Mouse (Mus musculus) neural tube, embryonic 14.5 days (tissue): ENCODE data around the gene Acot7. TPM values are rescaled to one million over a fixed set of nuclear protein-coding genes. Genes with fewer than 3 reads are reported as not detected.

Experiments
- ATAC-seq: fragments of 200-750 bp; cut with Nextera tagmentation; 2 replicates; pipeline ENCODE4 v1.8.0; 2017; ENCODE audit warnings: low read depth, mild to moderate bottlenecking, moderate TSS enrichment, moderate library complexity
- H3K27ac ChIP-seq: fragments of 300-500 bp; sonication (generic); 2 replicates; pipeline ENCODE4 v1.5.1; 2014; ENCODE audit warnings: low read depth, mild to moderate bottlenecking, control low read depth, low read length, moderate library complexity, mixed read lengths
- H3K27me3 ChIP-seq: fragments of 300-500 bp; sonication (generic); 2 replicates; pipeline ENCODE4 v1.6.1; 2014; ENCODE audit warnings: low read length; ENCODE audit not compliant: control insufficient read depth, insufficient read depth
- H3K36me3 ChIP-seq: fragments of 300-500 bp; sonication (generic); 2 replicates; pipeline ENCODE4 v1.6.1; 2014; ENCODE audit warnings: low read length, mixed read lengths; ENCODE audit not compliant: control insufficient read depth, insufficient read depth
- H3K4me1 ChIP-seq: fragments of 300-500 bp; sonication (generic); 2 replicates; pipeline ENCODE4 v1.6.1; 2014; ENCODE audit warnings: low read length; ENCODE audit not compliant: control insufficient read depth, insufficient read depth
- H3K4me2 ChIP-seq: fragments of 300-500 bp; sonication (generic); 2 replicates; pipeline ENCODE4 v1.6.1; 2014; ENCODE audit warnings: mild to moderate bottlenecking, low read depth, low read length, control low read depth
- H3K4me3 ChIP-seq: fragments of 300-500 bp; sonication (generic); 2 replicates; pipeline ENCODE4 v1.5.1; 2014; ENCODE audit warnings: low read depth, low read length, control low read depth, mixed read lengths
- H3K9ac ChIP-seq: fragments of 300-500 bp; sonication (generic); replicated peaks from 2 replicates; pipeline ENCODE4 v1.6.1; 2014; ENCODE audit warnings: low read depth, mild to moderate bottlenecking, control low read depth, low read length, mixed read lengths
- H3K9me3 ChIP-seq: fragments of 300-500 bp; sonication (generic); 2 replicates; pipeline ENCODE4 v1.6.1; 2016; ENCODE audit warnings: low read length; ENCODE audit not compliant: control insufficient read depth
- WGBS: fragments of 180-500 bp; shearing (Covaris S2); extraction: QIAGEN DNeasy Blood & Tissue Kit; methylation state at CpG from one replicate; pipeline ENCODE4 v1.1.7; 2014; 5-methylcytosine and 5-hydroxymethylcytosine counted together
- polyA plus RNA-seq: library from polyadenylated mRNA; unstranded; fragments of >200 nt; fragmentation: Nextera tagmentation; extraction: Ambion mirVana; gene quantifications from 2 replicates; pipeline ENCODE4 v1.2.1, GENCODE M21; 2014

Gene Acot7
- polyA plus RNA-seq, 1 experiment from 2014 or later = 348 TPM

DNA sequence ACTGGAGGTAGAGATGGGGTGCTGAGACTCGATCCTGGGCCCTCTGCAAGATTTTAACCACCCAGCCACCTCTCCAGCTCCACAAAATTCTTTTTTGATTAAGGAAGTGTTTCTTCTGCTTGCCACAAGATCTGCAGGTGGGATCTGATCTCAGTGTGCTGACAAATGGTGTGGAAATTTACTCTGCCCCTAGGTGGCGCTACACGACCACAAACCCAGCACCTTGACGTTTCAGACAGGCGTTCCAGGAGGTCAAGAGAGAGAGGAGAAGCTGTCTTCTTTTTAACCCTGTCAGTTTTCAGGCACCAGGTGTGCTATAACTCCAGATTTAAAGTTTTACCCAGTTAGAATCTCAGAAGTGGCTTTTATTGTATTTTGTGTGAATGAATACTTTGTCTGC, 4.9 kb upstream of the Acot7 start:
- under 1% methylated on average over 5 of the region's 5 CpGs for WGBS
- Histone ChIP-seq H3K36me3 (no peaks in the 10 kb centered on the region), H3K27me3 (peaks cover 3% of the 10 kb centered on the region; the same call in 1 of the 2 replicates), H3K4me3 (no peak overlapping the region), H3K9me3 (no peaks in the 10 kb centered on the region), H3K9ac (no peak overlapping the region), H3K4me2 (no peak overlapping the region), H3K4me1 (no peaks in the 10 kb centered on the region), H3K27ac (no peak overlapping the region)
- ATAC-seq = no peak

DNA sequence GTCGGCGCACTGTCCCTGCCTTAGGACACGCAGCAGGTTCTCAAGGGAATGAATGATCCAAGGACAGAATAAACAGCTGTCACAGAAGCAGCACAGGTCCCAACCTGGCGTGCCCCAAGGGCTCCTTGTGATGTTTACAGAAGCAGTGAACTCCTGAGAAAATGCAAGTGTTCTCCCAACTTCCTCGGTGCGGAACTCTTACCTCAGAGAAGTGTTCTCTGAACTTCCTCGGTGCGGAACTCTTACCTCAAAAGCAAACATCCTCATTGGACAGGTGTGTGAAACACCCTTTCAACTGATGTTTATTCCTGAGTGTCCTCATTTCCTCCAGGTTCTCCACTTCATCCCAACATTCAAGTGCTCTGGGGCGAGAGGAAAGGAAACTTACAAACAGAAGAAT, 4.0 kb upstream of the Acot7 start:
- no peak for ATAC-seq
- Histone ChIP-seq H3K4me3 (no peak overlapping the region), H3K9me3 (no peaks in the 10 kb centered on the region), H3K4me1 (0 out of 2 replicates have a peak, but pooled peaks cover 2% of the 10 kb centered on the region), H3K9ac (no peak overlapping the region), H3K4me2 (no peak overlapping the region), H3K27me3 (peaks cover 3% of the 10 kb centered on the region; the same call in 1 of the 2 replicates), H3K27ac (no peak overlapping the region), H3K36me3 (no peaks in the 10 kb centered on the region)
- WGBS = 90% methylated on average over 9 of the region's 9 CpGs

DNA sequence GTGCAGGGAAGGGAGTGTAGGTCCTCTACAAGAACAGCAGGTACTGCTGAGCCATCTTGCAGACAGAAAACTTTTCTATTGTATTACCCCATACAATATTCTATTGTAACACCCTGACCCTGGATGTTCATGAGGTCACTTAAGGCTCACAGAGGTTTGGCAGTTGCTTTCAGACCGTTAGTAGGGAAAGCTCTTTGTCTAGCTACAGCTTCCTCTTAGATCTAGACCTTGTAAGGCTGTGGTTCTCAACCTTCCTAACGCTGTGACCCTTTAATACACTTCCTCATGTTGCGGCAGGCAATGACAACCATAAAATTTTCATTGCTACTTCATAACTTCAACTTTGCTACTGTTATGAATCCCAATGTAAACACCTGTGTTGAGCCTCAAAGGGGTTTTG, 1.3 kb upstream of the Acot7 start:
- H3K9ac ChIP-seq = no peak overlapping the region
- no peak overlapping the region for H3K4me2 ChIP-seq
- H3K4me1 ChIP-seq = peaks cover 10% of the 10 kb centered on the region; the same call in 1 of the 2 replicates
- H3K27ac ChIP-seq = no peak overlapping the region
- no peaks in the 10 kb centered on the region for H3K9me3 ChIP-seq
- peaks cover 3% of the 10 kb centered on the region; the same call in 1 of the 2 replicates for H3K27me3 ChIP-seq
- H3K36me3 ChIP-seq = no peaks in the 10 kb centered on the region
- H3K4me3 ChIP-seq = no peak overlapping the region
- ATAC-seq = no peak
- 74% methylated on average over 3 of the region's 3 CpGs for WGBS

DNA sequence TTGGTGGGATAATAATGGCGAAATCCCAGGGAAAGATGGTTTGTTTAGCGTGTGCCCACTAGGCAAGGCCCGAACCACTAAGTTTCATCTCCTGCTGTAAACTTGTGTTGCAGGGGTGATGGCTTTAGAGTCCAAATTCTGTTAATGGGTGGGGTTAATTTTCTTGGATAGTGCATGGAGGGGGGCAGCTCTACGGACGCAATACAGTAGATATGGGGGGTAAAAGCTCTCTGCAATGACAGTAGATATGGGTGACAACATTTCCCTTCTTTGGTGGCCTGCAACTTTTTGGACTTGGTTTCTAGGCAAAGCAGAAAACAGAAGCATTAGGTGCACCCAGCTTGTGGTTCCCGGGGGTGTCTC, 779 bp upstream of the Acot7 start:
- no peaks in the 10 kb centered on the region for H3K9me3 ChIP-seq
- H3K27me3 ChIP-seq = peaks cover 3% of the 10 kb centered on the region; the same call in 1 of the 2 replicates
- H3K9ac ChIP-seq = peak overlapping the region; percentile 88
- peak overlapping the region; percentile 89; the same call in 1 of the 2 replicates for H3K27ac ChIP-seq
- 71% methylated on average over 6 of the region's 6 CpGs for WGBS
- H3K4me1 ChIP-seq = peaks cover 10% of the 10 kb centered on the region; the same call in 1 of the 2 replicates
- no peaks in the 10 kb centered on the region for H3K36me3 ChIP-seq
- H3K4me2 ChIP-seq = peak overlapping the region; percentile 49
- no peak for ATAC-seq
- H3K4me3 ChIP-seq = peak overlapping the region; percentile 60

DNA sequence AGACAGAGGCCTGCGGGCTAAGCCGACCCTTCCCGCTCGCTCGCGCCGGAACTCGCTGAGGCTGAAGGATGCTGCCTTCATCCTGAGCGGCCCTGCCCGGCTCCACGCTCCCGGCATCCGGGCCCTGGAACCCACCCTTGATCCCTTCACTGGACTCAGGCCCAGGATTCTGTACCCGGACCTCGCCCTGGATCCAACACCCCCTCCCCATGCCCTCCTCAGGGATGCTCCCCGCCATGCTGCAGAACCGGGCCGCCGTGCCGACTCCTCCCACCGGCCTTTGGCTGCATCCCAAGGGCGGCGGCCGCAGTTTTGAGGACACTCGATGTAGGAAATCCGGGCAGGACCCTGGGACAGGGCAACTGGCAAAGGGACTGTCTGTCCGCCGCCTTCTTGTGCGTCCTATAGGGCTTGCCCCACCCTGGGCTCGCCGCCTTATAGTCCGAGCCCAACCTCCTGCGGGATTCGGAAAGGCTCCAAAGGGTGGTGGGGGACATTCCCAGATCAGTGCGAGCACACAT, 470 bp downstream of the Acot7 start:
- Histone ChIP-seq H3K4me2 (peak overlapping the region; percentile 49), H3K27ac (peak overlapping the region; percentile 63), H3K9me3 (no peaks in the 10 kb centered on the region), H3K4me3 (peak overlapping the region; percentile 60), H3K9ac (peak overlapping the region; percentile 75), H3K36me3 (no peaks in the 10 kb centered on the region), H3K4me1 (peaks cover 10% of the 10 kb centered on the region; the same call in 1 of the 2 replicates), H3K27me3 (peaks cover 3% of the 10 kb centered on the region; the same call in 1 of the 2 replicates)
- peak; percentile 62 for ATAC-seq
- WGBS = under 1% methylated on average over 35 of the region's 35 CpGs

DNA sequence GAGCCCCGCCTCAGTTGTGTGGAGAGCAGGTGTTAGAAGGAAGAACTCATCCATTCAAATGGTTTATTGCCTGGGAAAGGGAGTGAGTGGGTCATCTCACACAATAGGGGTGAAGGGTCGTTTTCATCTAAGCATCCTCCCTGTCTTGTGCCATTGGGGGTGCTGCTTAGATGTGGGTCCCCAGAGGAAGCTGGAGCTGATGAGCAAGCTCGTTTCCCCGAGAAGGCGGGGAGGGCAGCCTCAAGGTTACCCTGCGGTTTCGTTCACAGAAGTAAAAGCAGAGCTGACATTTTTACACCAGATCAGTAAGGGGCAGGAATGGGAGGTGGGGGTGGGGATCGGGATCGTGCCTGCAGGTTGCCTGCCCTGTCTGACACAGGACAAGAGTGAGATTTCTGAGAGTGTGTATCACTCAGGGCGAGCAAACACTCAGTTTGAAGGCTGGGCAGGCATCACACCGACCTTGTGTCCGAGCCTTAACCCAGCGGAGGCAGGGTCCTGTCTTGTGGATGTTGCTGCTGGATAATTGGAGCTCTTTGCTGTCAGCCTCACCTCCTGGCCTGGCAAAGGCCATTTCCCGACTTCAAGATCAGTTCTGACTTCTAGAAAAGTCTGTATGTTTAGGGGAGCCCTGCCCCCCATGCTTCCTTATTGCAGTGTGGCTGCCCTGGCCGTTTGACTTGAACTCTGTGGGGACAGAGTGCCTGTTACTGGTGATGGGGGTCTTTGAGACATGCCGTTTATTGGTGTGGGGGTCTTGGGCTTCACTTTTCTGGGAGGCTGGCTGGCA, 1.2 kb downstream of the Acot7 start:
- Histone ChIP-seq H3K9me3 (no peaks in the 10 kb centered on the region), H3K4me3 (peak overlapping the region; percentile 60), H3K4me1 (peaks cover 10% of the 10 kb centered on the region; the same call in 1 of the 2 replicates), H3K27me3 (no peaks in the 10 kb centered on the region), H3K36me3 (no peaks in the 10 kb centered on the region), H3K27ac (peak overlapping the region; percentile 63; the same call in 1 of the 2 replicates), H3K9ac (peak overlapping the region; percentile 75), H3K4me2 (peak overlapping the region; percentile 49)
- no peak for ATAC-seq
- WGBS = 11% methylated on average over 16 of the region's 16 CpGs

DNA sequence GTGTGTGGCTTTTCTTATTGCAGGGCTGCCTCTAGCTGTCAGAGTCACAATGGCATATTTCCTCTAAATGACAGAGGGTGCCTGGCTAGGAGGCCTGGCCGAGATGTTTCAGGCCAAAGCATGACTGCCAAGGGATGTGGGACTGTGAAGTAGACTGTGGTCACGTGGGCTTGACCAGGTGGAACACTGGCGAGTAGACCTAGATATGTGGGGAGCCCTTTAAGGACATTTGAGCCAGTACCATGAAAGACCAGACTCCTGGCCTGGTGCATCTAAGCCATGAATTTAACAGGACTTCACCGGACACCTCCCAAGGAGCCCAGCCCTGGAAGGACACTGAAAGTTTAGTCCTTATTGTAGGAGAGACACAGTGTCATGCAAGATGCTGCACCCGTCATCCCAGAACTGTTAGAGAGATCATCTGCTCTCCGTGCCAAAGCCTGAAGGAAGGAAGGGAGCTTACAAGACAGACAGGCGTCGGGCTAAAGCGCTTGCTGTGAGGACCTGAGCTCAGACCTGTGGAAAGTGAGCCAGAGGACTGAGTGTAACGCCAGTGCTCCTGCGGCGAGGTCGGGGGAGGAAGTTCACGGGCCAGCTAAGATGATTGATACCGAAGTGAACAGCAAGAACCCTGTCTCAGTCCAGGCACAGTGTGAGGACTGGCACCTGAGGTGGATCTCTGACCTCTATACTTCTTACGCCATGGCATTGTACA, 2.2 kb downstream of the Acot7 start:
- Histone ChIP-seq H3K9me3 (no peaks in the 10 kb centered on the region), H3K4me3 (no peak overlapping the region), H3K36me3 (no peaks in the 10 kb centered on the region), H3K27me3 (no peaks in the 10 kb centered on the region), H3K27ac (no peak overlapping the region), H3K4me2 (peak overlapping the region; percentile 49), H3K4me1 (peaks cover 10% of the 10 kb centered on the region; the same call in 1 of the 2 replicates), H3K9ac (no peak overlapping the region; the same call in 1 of the 2 replicates)
- no peak for ATAC-seq
- WGBS = 79% methylated on average over 16 of the region's 16 CpGs

DNA sequence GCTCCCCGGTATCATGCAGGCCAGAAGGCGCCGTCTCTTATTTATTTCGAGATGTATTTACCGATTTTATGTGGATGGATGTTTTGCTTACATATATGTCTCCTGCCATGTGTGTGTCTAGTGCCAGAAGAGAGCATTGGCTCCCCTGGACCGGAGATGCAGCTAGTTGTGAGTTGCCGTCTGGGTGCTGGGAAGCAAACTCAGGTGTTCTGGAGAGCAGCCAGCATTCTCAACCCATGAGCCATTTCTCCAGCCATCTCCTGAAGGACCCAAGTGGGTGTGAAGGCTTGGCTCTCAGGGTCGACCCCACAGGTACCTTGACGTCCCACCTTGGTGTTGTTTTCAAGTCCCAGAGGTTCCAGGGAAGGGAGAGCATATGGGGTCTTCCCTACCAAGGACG, 4.3 kb downstream of the Acot7 start:
- H3K4me1 ChIP-seq = peaks cover 22% of the 10 kb centered on the region
- no peak for ATAC-seq
- H3K27me3 ChIP-seq = no peaks in the 10 kb centered on the region
- no peak overlapping the region for H3K27ac ChIP-seq
- no peak overlapping the region for H3K9ac ChIP-seq
- no peak overlapping the region for H3K4me2 ChIP-seq
- H3K36me3 ChIP-seq = no peaks in the 10 kb centered on the region
- H3K4me3 ChIP-seq = no peak overlapping the region
- no peaks in the 10 kb centered on the region for H3K9me3 ChIP-seq
- 94% methylated on average over 10 of the region's 10 CpGs for WGBS
